Mouse (Mus musculus) forebrain, embryonic 14.5 days (tissue): ENCODE measurements at regions not wholly inside any gene's neighbourhood (a gene's known extent, or its start where the extent isn't known, plus 50 kb on each side); places are given as distances from the start of the nearest gene placed in this dataset.

ENCODE experiments used
- ATAC-seq: fragments of 200-750 bp; cut with Nextera tagmentation; 2 replicates; pipeline ENCODE4 v1.8.0; 2017; ENCODE audit warnings: mild to moderate bottlenecking, moderate library complexity
- DNase-seq: peaks from one replicate; pipeline ENCODE4 v3.0.0-alpha.2; 2015; ENCODE audit warnings: low spot score
- H3K27ac ChIP-seq: fragments of 300-500 bp; sonication (generic); 2 replicates; pipeline ENCODE4 v1.5.1; 2014; ENCODE audit warnings: low read depth, mild to moderate bottlenecking, control low read depth, low read length, moderate library complexity
- H3K27me3 ChIP-seq: fragments of 300-500 bp; sonication (generic); replicated peaks from 2 replicates; pipeline ENCODE4 v1.6.1; 2014; ENCODE audit warnings: low read length, control low read depth, mixed read lengths; ENCODE audit not compliant: control insufficient read depth, insufficient read depth
- H3K36me3 ChIP-seq: fragments of 300-500 bp; sonication (generic); 2 replicates; pipeline ENCODE4 v1.6.1; 2014; ENCODE audit warnings: low read length, control low read depth; ENCODE audit not compliant: control insufficient read depth, insufficient read depth
- H3K4me1 ChIP-seq: fragments of 300-500 bp; sonication (generic); 2 replicates; pipeline ENCODE4 v1.6.1; 2014; ENCODE audit warnings: antibody characterized with exemption, low read length, control low read depth; ENCODE audit not compliant: control insufficient read depth, insufficient read depth
- H3K4me2 ChIP-seq: fragments of 300-500 bp; sonication (generic); 2 replicates; pipeline ENCODE4 v1.6.1; 2014; ENCODE audit warnings: mild to moderate bottlenecking, control low read depth, low read length
- H3K4me3 ChIP-seq: fragments of 300-500 bp; sonication (generic); 2 replicates; pipeline ENCODE4 v1.5.1; 2014; ENCODE audit warnings: low read depth, low read length, control low read depth
- H3K9ac ChIP-seq: fragments of 300-500 bp; sonication (generic); 2 replicates; pipeline ENCODE4 v1.6.1; 2014; ENCODE audit warnings: mild to moderate bottlenecking, low read length, control low read depth, moderate library complexity
- H3K9me3 ChIP-seq: fragments of 300-500 bp; sonication (generic); replicated peaks from 2 replicates; pipeline ENCODE4 v1.6.1; 2016; ENCODE audit warnings: low read length, control low read depth, mixed read lengths; ENCODE audit not compliant: control insufficient read depth
- WGBS: fragments of 180-500 bp; shearing (Covaris S2); extraction: QIAGEN DNeasy Blood & Tissue Kit; methylation state at CpG from one replicate; pipeline ENCODE4 v1.1.7; 2014; 5-methylcytosine and 5-hydroxymethylcytosine counted together

DNA sequence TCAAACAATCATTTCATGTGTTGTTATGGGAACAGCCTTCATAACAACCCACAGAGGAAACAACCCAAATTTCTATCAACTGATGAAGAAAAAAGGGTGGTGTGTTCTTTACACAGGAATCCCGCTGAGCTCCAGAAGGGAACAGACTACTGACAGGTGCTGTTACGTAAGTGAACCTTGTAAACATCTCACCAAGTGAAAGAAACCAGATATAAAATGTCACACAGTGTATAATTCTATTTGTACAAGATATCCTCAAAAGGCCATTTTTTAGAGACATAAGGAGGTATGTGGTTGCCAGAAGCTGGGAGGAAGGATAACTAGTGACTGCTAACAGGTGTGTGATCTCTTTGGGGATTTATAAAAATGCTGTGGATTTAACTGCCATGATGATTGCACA, 119.9 kb downstream of the Plod2 start:
- H3K27me3 ChIP-seq = no peaks in the 10 kb centered on the region
- no peak for ATAC-seq
- no peak overlapping the region for H3K9ac ChIP-seq
- WGBS = 91% methylated on average over 2 of the region's 2 CpGs
- H3K9me3 ChIP-seq = 0 out of 2 replicates have a peak, but pooled peaks cover 3% of the 10 kb centered on the region
- H3K4me3 ChIP-seq = no peak overlapping the region
- H3K4me1 ChIP-seq = no peaks in the 10 kb centered on the region
- no peak for DNase-seq
- H3K36me3 ChIP-seq = no peaks in the 10 kb centered on the region
- no peak overlapping the region for H3K27ac ChIP-seq
- no peak overlapping the region for H3K4me2 ChIP-seq

DNA sequence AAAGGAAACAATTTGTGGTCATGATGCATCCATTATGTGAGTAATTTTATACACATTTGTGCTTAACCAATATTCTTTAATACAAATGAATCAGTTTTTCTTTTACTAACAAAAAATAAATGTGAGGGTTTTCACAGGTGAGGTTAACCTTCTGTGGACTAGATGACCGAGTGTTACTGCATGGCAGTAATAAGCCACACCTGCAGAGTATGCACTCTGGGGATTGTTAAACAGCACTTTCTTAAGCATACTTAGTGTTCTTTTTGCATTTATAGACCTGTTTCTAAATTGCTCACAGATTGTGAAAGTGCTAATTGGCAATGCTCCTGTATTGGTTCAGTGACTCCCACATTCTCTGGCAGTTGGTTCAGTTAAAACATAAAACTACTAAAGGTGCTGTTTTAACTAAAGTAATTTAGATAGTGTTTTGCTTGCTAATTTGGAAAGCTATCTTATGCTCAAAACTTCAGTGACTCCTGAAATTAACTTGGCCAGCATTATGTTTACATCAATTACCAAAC, 125.4 kb downstream of the Plod2 start:
- DNase-seq (no peak), ATAC-seq (no peak)
- 79% methylated on average over 1 of the region's 1 CpGs for WGBS
- H3K9me3 ChIP-seq = no peaks in the 10 kb centered on the region
- no peaks in the 10 kb centered on the region for H3K4me1 ChIP-seq
- H3K27me3 ChIP-seq = no peaks in the 10 kb centered on the region
- H3K4me3 ChIP-seq = no peak overlapping the region
- no peak overlapping the region for H3K4me2 ChIP-seq
- H3K27ac ChIP-seq = no peak overlapping the region
- no peaks in the 10 kb centered on the region for H3K36me3 ChIP-seq
- no peak overlapping the region for H3K9ac ChIP-seq

DNA sequence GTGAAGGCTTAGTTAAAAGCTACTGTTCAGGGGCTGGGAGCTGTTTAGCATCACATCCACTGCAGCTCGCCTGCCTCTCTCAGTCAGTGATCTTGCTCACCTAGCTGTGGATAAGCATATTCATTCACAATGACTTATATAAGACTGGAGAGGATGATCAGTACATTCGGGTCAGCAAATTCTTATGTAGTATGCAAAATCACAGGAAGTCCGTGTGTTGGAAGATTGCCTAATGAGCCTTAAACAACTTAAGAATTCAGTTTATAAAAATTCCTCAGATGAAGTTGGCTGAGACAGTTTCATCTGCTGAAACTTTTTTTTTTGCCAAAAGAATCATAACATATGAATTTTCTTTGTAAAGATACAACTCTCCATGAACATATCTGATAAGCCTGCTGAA, 129.9 kb downstream of the Plod2 start:
- no peak overlapping the region for H3K27ac ChIP-seq
- ATAC-seq (no peak), DNase-seq (no peak)
- WGBS = 85% methylated on average over 3 of the region's 3 CpGs
- H3K4me3 ChIP-seq = no peak overlapping the region
- no peaks in the 10 kb centered on the region for H3K4me1 ChIP-seq
- H3K36me3 ChIP-seq = no peaks in the 10 kb centered on the region
- no peaks in the 10 kb centered on the region for H3K27me3 ChIP-seq
- no peak overlapping the region for H3K9ac ChIP-seq
- no peaks in the 10 kb centered on the region for H3K9me3 ChIP-seq
- H3K4me2 ChIP-seq = no peak overlapping the region

DNA sequence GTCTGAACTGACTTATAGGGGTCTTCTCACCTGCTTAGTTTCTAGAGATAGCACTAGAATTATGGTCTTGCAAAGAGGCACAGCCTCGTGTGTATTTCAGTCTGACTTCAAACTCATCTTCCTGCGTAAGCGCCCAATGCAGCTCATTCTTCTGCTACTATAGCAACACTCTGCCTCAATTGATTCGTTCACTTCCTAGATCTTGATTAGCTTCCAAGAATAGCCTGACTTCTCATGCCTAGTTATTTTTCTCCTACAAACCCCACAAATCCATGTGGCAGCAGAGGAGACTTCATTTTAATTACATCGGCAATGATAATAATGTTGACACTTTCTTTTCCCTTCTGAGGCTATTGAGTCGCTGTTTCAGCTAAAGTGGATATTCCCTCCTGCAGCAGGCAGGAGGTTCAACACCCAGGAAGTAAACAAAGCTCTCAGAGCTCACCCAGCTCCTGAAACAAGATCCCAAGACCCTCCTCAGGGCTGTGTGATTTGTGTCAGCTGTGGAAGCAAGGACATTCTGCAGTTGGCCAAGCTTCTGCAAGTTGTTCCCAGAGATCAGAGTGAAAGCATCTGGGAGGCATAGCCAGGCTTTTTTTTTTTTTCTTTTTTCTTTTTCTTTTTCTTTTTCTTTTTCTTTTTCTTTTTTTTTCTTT, 152.5 kb downstream of the Plod2 start:
- no peak for DNase-seq
- Histone ChIP-seq H3K9ac (no peak overlapping the region), H3K4me3 (no peak overlapping the region), H3K27me3 (no peaks in the 10 kb centered on the region), H3K4me2 (no peak overlapping the region), H3K27ac (no peak overlapping the region), H3K36me3 (no peaks in the 10 kb centered on the region), H3K4me1 (no peaks in the 10 kb centered on the region), H3K9me3 (no peaks in the 10 kb centered on the region)
- no peak for ATAC-seq
- WGBS = 79% methylated on average over 6 of the region's 6 CpGs

DNA sequence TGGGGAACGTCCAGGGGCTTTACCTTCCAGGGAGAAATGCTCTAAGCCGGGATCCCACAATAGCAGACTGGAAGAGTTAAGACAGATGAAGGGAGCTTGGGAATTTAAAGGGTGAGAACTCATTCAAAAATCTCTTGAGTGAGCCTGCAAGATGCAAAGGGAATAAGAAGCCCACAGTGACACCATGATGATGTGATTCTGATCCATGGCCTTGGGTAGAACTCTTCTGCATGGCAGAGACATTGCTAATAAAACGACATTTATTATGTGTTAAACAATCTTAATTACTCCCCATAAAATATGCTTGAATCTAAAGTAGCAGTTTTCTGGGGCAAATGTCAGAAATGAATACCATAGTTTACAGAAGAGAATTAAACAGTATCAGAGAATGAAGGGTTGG, 155.9 kb downstream of the Plod2 start:
- H3K4me2 ChIP-seq = no peak overlapping the region
- no peaks in the 10 kb centered on the region for H3K9me3 ChIP-seq
- no peaks in the 10 kb centered on the region for H3K4me1 ChIP-seq
- no peak overlapping the region for H3K9ac ChIP-seq
- DNase-seq (no peak), ATAC-seq (no peak)
- H3K27me3 ChIP-seq = no peaks in the 10 kb centered on the region
- no peak overlapping the region for H3K27ac ChIP-seq
- no peaks in the 10 kb centered on the region for H3K36me3 ChIP-seq
- H3K4me3 ChIP-seq = no peak overlapping the region
- WGBS = 62% methylated on average over 3 of the region's 3 CpGs

DNA sequence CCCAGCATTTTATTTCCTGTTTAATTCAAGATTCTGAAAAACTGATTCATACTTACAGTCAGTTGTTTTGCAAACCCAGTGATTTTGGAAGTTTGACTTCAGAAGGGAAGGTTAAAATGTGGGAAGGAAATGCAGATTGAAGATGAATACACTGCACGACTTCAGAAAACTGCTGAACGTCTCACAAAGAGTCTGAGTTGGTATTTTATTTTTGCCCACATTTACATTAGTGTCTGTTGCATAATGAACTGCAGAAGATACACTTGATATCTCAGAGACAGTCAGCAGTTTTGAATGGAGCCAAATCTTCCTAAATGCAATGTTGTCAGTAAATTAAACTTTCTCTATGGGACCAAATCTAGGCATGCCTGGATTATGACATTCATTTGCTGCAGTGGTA, 162.7 kb downstream of the Plod2 start:
- H3K4me3 ChIP-seq = no peak overlapping the region
- H3K9ac ChIP-seq = no peak overlapping the region
- H3K36me3 ChIP-seq = no peaks in the 10 kb centered on the region
- H3K27me3 ChIP-seq = no peaks in the 10 kb centered on the region
- 89% methylated on average over 2 of the region's 2 CpGs for WGBS
- DNase-seq = no peak
- H3K9me3 ChIP-seq = no peaks in the 10 kb centered on the region
- H3K27ac ChIP-seq = no peak overlapping the region
- no peak overlapping the region for H3K4me2 ChIP-seq
- no peaks in the 10 kb centered on the region for H3K4me1 ChIP-seq
- no peak for ATAC-seq

DNA sequence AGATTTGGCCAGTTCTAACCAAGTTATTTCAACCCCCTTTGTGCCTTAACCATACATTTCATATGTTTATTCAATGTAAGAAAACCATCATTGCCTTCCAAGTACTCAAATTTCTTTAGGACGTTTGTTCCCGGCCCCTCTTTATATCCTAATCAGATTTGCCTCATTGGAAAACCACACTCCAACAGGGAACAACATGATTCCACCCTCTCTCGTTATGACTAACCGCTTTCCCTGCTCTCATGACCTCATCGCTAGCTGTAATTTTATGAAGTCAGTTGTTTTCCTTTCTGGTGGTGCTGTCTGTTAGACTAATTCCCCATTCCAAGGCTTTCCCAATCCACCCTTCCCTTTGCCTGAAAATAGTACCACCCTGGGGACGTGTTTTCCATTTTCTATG, 165.0 kb downstream of the Plod2 start:
- H3K36me3 ChIP-seq = no peaks in the 10 kb centered on the region
- no peaks in the 10 kb centered on the region for H3K4me1 ChIP-seq
- no peak overlapping the region for H3K27ac ChIP-seq
- DNase-seq (no peak), ATAC-seq (no peak)
- H3K4me2 ChIP-seq = no peak overlapping the region
- no peak overlapping the region for H3K4me3 ChIP-seq
- 78% methylated on average over 6 of the region's 6 CpGs for WGBS
- no peak overlapping the region for H3K9ac ChIP-seq
- no peaks in the 10 kb centered on the region for H3K9me3 ChIP-seq
- H3K27me3 ChIP-seq = no peaks in the 10 kb centered on the region

DNA sequence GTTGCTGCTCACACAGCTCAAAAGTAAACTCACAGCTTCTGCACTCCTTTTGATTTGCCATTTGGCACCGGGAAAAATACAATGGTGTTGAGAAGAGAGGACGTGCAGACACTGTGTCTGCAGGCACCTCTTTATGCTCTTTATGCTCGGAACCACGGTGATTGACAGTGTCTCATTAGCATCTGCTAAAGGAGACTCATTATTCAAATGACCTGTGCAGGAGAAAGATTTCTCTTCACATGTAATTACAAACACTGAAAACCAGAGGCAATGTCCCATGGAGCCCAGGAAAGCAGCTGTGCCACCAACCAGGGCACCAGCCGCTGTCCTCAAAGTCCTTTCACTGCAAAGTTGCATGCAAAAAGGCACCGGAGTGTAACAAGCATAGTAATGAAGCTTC, 175.2 kb downstream of the Plod2 start:
- DNase-seq = peak; percentile 76
- peaks cover 13% of the 10 kb centered on the region; the same call in 1 of the 2 replicates for H3K4me1 ChIP-seq
- ATAC-seq = peak; percentile 91
- no peaks in the 10 kb centered on the region for H3K36me3 ChIP-seq
- no peaks in the 10 kb centered on the region for H3K9me3 ChIP-seq
- H3K27ac ChIP-seq = no peak overlapping the region
- WGBS = 8% methylated on average over 6 of the region's 6 CpGs
- H3K27me3 ChIP-seq = no peaks in the 10 kb centered on the region
- 0 out of 2 replicates have a peak overlapping the region, but pooled peaks have one; percentile 11 for H3K4me2 ChIP-seq
- no peak overlapping the region for H3K9ac ChIP-seq
- no peak overlapping the region for H3K4me3 ChIP-seq

DNA sequence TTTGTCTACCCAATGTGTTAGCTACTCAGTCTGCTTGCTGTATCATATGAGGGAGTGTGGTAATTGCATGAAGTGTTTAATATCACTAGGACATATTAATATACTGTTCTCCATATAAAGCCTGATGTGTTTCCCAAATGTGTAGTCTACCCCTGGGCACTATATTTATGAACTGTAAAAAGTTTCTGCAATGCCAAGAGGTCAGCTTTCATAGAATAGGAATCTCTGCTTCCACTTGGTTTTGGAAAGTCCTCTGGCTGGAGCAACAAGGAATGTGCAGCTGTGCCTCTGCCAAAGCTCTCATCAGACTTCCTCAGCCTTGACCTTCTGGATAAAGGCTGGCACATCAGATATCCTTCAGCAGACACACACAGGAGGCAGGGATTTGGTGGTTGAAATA, 176.3 kb downstream of the Plod2 start:
- H3K4me1 ChIP-seq = peaks cover 13% of the 10 kb centered on the region; the same call in 1 of the 2 replicates
- no peak overlapping the region for H3K9ac ChIP-seq
- H3K9me3 ChIP-seq = no peaks in the 10 kb centered on the region
- no peak overlapping the region for H3K27ac ChIP-seq
- no peak overlapping the region for H3K4me3 ChIP-seq
- H3K27me3 ChIP-seq = no peaks in the 10 kb centered on the region
- DNase-seq (no peak), ATAC-seq (no peak)
- H3K4me2 ChIP-seq = no peak overlapping the region
- H3K36me3 ChIP-seq = no peaks in the 10 kb centered on the region
